Comparison of ENCODE assay signal across 22 mouse cellular contexts in genomic region chr5:22245056-22245455, GRCm38 (mm10).
DNase-seq lines count a peak whose midpoint lies in the region; ATAC-seq lines count a peak whose summit lies in the region.
"Had no signal": no experiment of that assay in that cellular context is flagged by ENCODE, and none has a peak within 500 bp of the region (broad histone marks: within the 10 kb centered on the region; RNA-seq: fewer than 3 reads in every experiment).

No protein-coding gene starts in this region.

- H3K36me3 ChIP-seq in forebrain, embryonic 11.5 days (ENCODE audit: control insufficient read depth, insufficient read depth, low read length) = no peaks in the 10 kb centered on the region
- H3K36me3 ChIP-seq: embryonic facial prominence, embryonic 15.5 days; forebrain, embryonic 10.5 days; forebrain, embryonic 15.5 days; heart, embryonic 15.5 days; hindbrain, embryonic 10.5 days had no signal

- no peak overlapping the region for H3K4me2 ChIP-seq in forebrain, embryonic 11.5 days (ENCODE audit: low read depth, low read length, severe bottlenecking)
- H3K4me2 ChIP-seq: embryonic facial prominence, embryonic 15.5 days; forebrain, embryonic 15.5 days; heart, embryonic 11.5 days; heart, embryonic 15.5 days; hindbrain, embryonic 14.5 days had no signal

- no peaks in the 10 kb centered on the region for H3K27me3 ChIP-seq in forebrain, embryonic 11.5 days (ENCODE audit: control insufficient read depth, insufficient read depth, low read length)
- H3K27me3 ChIP-seq: embryonic facial prominence, embryonic 15.5 days; forebrain, embryonic 15.5 days; heart, embryonic 15.5 days had no signal

- H3K9me3 ChIP-seq in forebrain, embryonic 11.5 days (ENCODE audit: control insufficient read depth, low read length) = no peaks in the 10 kb centered on the region
- H3K9me3 ChIP-seq: embryonic facial prominence, embryonic 15.5 days; forebrain, embryonic 10.5 days; forebrain, embryonic 15.5 days; heart, embryonic 15.5 days; hindbrain, embryonic 10.5 days had no signal

- H3K27ac ChIP-seq in forebrain, embryonic 11.5 days (ENCODE audit: low read depth, low read length) = no peak overlapping the region
- H3K27ac ChIP-seq: embryonic facial prominence, embryonic 15.5 days; forebrain, embryonic 10.5 days; forebrain, embryonic 15.5 days; heart, adult 2 months; heart, embryonic 15.5 days; hindbrain, embryonic 10.5 days; hindbrain, embryonic 14.5 days had no signal

- no peaks in the 10 kb centered on the region for H3K4me1 ChIP-seq in forebrain, embryonic 11.5 days (replicated peaks; ENCODE audit: control insufficient read depth, insufficient read depth, low read length)
- H3K4me1 ChIP-seq: embryonic facial prominence, embryonic 15.5 days; forebrain, embryonic 10.5 days; forebrain, embryonic 15.5 days; heart, embryonic 15.5 days; hindbrain, embryonic 10.5 days had no signal

- DNase-seq in frontal cortex, adult 2 months (ENCODE audit: extremely low spot score in 1 of 2, low spot score in 1 of 2) = peak; percentile 42 to 48
- DNase-seq in frontal cortex, postnatal 25 days (ENCODE audit: low spot score in 2 of 2) = no peak
- DNase-seq in left cerebral cortex, adult 11 months (ENCODE audit: low spot score) = peak; percentile 16
- no peak for DNase-seq in left cerebral cortex, postnatal 4 days
- DNase-seq in brain, adult 2 months (ENCODE audit: low read depth, low spot score) = peak; percentile 64
- peak; percentile 27 to 47 for DNase-seq in right cerebral cortex, postnatal 10 days (ENCODE audit: low spot score in 2 of 2)
- DNase-seq in forebrain, embryonic 11.5 days (ENCODE audit: low spot score) = no peak
- DNase-seq: adrenal gland, postnatal 10 days; cerebellum, adult 8-10 months; cerebellum, postnatal 14 days; embryo, embryonic 11 days; gastrocnemius, postnatal 14 days; heart, adult 2 months had no signal

- ATAC-seq in cerebellum, adult (ENCODE audit: insufficient number of reproducible peaks, low FRiP score, low TSS enrichment) = no peak
- no peak for ATAC-seq in forebrain, embryonic 11.5 days (replicated peaks; ENCODE audit: low FRiP score)
- ATAC-seq: forebrain, embryonic 15.5 days had no signal

- intact Hi-C loops in left cerebral cortex, postnatal 4 days (cut with DNase I) = no loop called here

- no peak overlapping the region for H3K4me3 ChIP-seq in forebrain, embryonic 11.5 days (ENCODE audit: low read depth, low read length)
- H3K4me3 ChIP-seq: embryonic facial prominence, embryonic 15.5 days; erythroblast, embryonic 14.5 days; forebrain, embryonic 10.5 days; forebrain, embryonic 15.5 days; heart, adult 2 months; heart, embryonic 15.5 days; hindbrain, embryonic 10.5 days had no signal

- no peak overlapping the region for H3K9ac ChIP-seq in forebrain, embryonic 11.5 days (ENCODE audit: low read length)
- H3K9ac ChIP-seq: embryonic facial prominence, embryonic 15.5 days; forebrain, embryonic 15.5 days; heart, embryonic 15.5 days; hindbrain, embryonic 14.5 days had no signal

- WGBS in forebrain, embryonic 11.5 days = 82% methylated on average over 1 of the region's 1 CpGs

Comparison
In these comparisons a context has a peak if more than half of its experiments do, and no peak if none do; other contexts are left out.
1. DNase-seq: peak in frontal cortex, adult 2 months (2 of 2), left cerebral cortex, adult 11 months (single experiment), brain, adult 2 months (single experiment) and right cerebral cortex, postnatal 10 days (2 of 2); none in frontal cortex, postnatal 25 days (0 of 2), left cerebral cortex, postnatal 4 days (single experiment) and forebrain, embryonic 11.5 days (single experiment).